Mouse (Mus musculus) heart, adult 8-10 months (tissue): Measurements from ENCODE around the gene Htr1f. TPM values are rescaled to one million over a fixed set of nuclear protein-coding genes. Genes with fewer than 3 reads are reported as not detected.

Experiments
- DNase-seq: peaks from one replicate; pipeline ENCODE4 v3.0.0; 2022; ENCODE audit warnings: low spot score
- total RNA-seq, 4 experiments: library from RNA; stranded (reverse); gene quantifications; 2 replicates each; pipeline ENCODE4 v1.2.4; 2022

Htr1f gene
- total RNA-seq, 4 experiments from 2014 or later, result not detected

DNA sequence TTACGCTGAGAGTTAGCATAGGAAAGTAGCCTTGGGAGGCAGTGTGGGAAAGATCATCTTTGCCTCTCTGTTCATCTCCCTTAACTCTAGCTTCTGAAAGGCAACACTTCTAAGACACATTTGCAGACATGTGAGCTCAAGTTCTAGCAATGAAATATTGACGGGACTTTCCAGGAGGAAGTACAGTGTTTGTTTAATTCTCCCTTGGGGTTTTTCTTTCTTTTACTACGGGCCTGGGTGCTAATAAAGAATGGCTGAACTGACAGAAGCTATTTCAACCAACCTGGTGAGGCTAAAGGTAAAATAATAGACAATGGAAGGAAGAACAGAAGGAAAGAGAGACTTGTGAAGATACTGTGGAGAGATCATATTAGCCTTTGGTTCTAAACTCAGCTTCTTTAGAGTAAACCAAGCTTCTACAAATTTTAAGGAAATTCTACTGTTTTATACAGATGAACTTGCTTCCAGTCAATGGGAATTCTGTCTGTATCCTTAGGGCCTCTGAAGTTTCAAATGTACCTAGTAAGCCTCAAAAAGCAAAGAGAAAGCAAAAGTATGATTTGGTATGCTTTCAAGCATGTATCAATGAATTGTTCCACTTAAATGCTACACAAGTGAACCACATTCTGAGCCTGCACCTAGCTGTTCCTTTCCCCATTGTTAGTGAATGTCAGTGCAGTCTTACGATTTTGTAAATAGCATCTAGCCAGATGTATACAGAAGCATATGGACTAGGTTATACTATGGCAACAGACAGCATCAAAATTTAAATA lies 131.9 kb downstream of the Htr1f start:
- DNase-seq, result no peak

DNA sequence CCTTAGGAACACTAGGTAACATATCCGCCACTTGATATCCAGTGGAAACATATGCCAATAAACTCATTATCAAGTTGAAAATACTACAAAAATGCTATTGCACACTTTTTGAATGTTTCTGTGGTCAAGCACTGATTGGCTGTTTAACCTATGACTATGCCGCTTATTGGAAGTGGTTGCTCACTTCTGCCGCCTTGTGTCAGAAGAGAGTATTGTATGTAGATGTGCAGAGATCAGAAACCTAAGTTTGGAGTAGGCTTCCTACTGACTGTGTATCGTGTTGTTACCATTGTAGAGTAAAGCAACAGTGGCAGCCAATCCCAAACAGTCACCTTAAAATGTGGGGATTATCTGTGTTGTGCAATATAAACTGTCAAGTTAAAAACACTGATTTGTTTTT lies 144.0 kb downstream of the Htr1f start:
- DNase-seq, result no peak

GRCm38 (mm10) chr16:64941646-64942195 lies 163.9 kb downstream of the Htr1f start:
- DNase-seq, result peak; percentile 3

DNA sequence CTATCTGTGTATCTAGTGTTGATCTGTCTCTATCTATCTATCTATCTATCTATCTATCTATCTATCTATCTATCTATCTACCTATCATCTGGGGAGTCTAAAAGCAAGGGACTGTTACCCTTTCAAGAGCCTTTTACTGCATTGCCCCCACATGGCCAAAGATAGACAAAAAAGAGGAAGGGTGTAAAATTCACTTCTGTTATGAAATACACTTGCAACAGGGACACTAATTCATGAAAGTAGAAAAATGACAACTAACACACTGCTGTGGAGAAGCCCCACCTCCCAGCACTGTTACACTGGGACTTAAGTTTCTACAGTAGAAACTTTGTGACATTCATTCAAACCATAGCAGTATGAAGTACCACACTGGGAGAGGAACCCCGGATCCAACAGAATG lies 170.9 kb downstream of the Htr1f start:
- DNase-seq, result no peak

DNA sequence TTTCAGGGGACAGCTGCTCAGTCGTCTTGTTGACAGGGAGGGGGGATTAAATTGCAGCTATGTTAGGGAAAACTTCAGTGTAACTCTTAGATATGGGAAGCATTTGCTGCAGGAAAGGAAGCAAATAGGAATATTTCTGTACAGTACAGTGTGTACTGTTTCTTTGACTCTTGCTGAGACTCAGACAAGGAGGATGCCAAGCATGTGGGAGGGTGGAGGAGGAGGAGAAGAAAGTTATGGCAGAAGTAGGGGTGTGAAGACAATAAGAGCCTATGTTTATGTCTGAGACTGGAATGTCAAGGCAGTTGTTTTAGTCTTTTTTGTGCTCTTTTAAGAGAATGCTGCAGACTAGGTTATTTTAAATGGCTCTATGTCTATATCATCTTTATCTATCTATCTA lies 171.6 kb downstream of the Htr1f start:
- no peak for DNase-seq

DNA sequence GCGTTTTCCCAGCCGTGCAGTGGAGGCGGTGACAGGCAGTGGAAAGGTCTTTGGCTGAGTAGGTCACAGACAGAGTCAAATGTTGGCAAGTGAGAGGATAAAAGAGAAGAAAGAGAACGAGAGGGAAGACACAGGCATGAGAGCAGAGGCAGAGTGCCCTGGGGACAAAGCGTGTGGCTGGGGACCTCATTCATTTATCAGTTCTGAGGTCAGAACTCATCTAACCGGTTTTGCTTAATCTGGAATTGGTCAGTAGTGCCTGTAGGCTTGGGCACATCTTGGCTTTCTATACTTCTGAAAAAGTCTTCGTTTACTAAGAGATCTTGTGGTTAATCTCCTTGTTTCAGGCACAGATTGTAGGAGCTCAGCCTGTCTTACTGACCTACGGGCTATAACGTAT lies 182.2 kb downstream of the Htr1f start:
- no peak for DNase-seq

DNA sequence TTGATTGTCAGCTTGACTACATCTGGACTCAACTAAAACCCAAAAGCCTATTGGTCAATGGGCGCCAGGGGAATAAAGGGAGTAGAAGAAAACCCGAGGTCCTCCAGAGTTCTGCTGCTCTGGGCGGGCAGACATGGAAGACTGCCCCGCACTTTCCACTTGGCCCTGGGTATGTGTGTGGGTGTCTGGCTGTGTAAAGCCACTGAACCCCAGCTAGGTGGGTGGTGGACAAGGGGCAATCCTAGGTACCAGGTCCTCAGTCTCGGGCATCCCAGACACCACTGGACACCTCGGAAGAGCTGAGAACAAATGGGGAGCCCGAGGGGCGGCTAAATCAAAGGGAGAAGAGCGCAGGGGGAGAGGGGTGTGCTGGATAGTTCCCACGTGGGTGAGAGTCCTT lies 196.9 kb downstream of the Htr1f start:
- no peak for DNase-seq

DNA sequence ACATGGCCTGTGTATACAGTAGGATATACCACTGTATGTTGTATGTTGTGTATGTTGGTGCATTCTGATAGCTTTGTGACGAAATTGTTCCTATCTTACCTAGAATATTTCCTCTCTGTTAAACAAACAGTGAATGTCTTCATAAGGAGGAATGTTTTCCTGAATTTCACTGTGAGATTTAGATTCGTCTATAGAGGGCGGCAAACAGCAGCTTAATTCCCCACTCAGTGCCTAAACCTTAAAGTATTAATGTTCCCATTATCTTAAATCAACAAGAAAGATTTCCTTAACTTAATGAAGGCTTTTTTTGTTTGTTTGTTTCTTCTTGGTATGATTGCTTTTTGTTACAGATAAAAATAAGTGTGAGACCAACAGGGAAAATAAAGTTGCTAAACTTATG lies 198.5 kb downstream of the Htr1f start:
- DNase-seq, result peak; percentile 7

GRCm38 (mm10) chr16:64903328-64903727 lies 202.3 kb downstream of the Htr1f start:
- no peak for DNase-seq

DNA sequence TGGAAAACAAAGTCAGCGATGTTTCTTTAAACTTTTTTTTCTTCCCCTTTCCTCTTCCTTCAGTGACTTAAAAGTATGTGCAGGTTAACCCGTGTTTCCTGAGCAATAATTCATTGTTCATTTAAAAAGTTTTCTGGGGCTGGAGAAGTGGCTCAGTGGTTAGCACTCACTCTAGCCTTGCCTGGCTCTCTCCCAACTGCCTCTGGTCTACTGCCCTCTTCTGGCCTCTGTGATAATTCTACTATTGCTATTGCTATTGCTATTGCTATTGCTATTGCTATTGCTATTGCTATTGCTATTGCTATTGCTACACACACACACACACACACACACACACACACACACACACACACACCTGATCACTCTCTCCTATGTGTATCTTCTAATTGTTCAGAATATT lies 206.6 kb downstream of the Htr1f start:
- DNase-seq, result no peak

GRCm38 (mm10) chr16:64889496-64889895 lies 216.2 kb downstream of the Htr1f start:
- no peak for DNase-seq

- DNase-seq, result no peak
Observed at GRCm38 (mm10) chr16:64885547-64885946, 220.1 kb downstream of the Htr1f start.

DNA sequence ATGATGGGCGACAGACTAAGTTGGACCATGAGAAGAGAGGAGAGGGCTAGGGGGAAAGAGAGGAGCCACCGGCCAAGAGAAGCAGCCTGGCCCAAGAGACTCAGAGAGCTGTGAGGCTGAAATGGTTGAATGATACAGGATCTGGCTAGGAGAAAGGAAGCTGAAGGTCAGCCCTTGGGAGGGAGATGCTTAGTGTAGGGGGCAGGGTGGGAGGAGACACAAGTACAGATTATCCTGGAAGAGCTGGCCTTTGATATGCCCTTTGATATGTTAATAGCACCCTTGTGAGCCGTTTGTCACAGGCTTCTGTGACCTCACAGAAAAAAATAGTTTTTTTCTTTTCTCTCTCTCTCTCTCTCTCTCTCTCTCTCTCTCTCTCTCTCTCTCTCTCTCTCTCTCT lies 220.5 kb downstream of the Htr1f start:
- no peak for DNase-seq

DNA sequence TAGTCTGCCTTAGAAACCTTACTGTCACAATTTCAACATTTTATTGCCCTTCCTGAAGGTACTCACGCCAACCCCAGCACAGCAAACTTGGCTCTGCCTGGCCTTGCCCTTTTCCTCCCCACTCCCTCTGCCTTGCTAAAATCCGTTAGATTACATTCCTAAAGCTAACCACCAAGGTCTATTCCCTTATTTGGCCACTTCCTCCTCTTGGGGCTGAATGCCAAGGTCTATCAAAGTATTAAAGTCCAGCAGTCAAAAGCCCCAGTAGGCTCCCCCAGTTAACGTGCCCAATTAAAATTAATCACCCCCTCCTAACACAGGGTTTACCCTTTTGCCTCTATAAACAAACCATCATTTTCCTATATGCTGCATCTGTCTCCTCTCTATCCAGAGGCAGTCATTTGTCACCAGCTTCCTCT lies 221.2 kb downstream of the Htr1f start:
- DNase-seq, result no peak

GRCm38 (mm10) chr16:64883896-64884295 lies 221.8 kb downstream of the Htr1f start:
- no peak for DNase-seq

- DNase-seq, result no peak
Observed at GRCm38 (mm10) chr16:64881442-64881841, 224.2 kb downstream of the Htr1f start.

DNA sequence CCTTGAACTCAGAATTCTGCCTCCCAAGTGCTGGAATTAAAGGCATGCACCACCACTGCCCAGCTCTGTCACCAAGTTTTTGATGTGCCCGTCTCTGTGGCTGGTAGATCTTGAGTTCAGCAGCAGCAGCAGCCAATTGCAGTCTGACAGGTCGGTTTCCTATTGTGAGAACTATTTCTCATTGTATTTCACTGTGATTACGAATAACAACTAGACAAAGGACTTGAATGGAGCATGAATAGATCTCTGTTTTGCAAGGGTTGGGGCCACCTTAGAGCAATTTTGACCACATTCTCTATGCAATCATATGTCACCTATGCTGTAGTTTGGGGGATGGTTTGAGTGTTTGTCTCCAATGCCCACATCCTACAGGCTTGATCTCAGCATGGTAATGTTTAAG lies 224.7 kb downstream of the Htr1f start:
- DNase-seq, result no peak

- DNase-seq, result no peak
Observed at GRCm38 (mm10) chr16:64879735-64880134, 225.9 kb downstream of the Htr1f start.

- DNase-seq, result no peak
Observed at GRCm38 (mm10) chr16:64878611-64879132, 227.0 kb downstream of the Htr1f start.

- DNase-seq, result no peak
Observed at GRCm38 (mm10) chr16:64877314-64877713, 228.3 kb downstream of the Htr1f start.

GRCm38 (mm10) chr16:64876631-64877265 lies 228.9 kb downstream of the Htr1f start:
- no peak for DNase-seq

- DNase-seq, result no peak
Observed at GRCm38 (mm10) chr16:64875822-64876221, 229.8 kb downstream of the Htr1f start.

DNA sequence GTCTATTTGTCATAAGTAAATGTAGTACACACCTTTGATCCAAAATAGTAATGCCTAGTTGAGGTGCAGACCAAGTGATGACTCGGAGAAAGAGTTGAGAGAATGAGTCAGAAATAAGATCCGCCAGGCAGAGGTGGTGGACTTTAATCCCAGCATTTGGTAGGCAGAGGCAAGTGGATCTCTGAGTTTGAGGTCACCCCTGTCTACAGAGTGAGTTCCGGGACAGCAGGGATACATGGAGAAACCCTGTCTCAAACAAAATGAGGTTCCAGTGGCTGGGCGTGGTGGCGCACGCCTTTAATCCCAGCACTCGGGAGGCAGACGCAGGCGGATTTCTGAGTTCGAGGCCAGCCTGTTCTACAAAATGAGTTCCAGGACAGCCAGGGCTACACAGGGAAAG lies 230.3 kb downstream of the Htr1f start:
- no peak for DNase-seq
